Mouse (Mus musculus) bone marrow macrophage, adult 2 months (primary cell): ENCODE results near the gene Dnaaf5.

Source experiments
- CTCF ChIP-seq: IDR thresholded peaks from 2 replicates; pipeline ENCODE4 v1.5.1; 2012; ENCODE audit warnings: low read depth, mild to moderate bottlenecking, low read length, moderate library complexity
- POLR2A ChIP-seq: IDR thresholded peaks from 2 replicates; pipeline ENCODE4 v1.6.1; 2012; ENCODE audit warnings: mild to moderate bottlenecking, low read depth, low read length, borderline replicate concordance

- TF ChIP-seq POLR2A = no peak
- TF ChIP-seq CTCF = no peak
These were observed 24.3 kb upstream of the Dnaaf5 start for GRCm38 (mm10) chr5:139125717-139126116.
